Mouse (Mus musculus) lung, postnatal 25 days (tissue): ENCODE measurements around the gene Trpv3.
A peak's percentile ranks its signal among the peaks of the same experiment; 100 is the strongest.

Experiments
- DNase-seq: peaks from one replicate; pipeline ENCODE4 v3.0.0; 2022; ENCODE audit warnings: low spot score

Gene Trpv3

GRCm38 (mm10) chr11:73267267-73267666 is at the start of gene Trpv3:
Trpv3 (plus strand) TSS chr11:73267388.
- no peak for DNase-seq

DNA sequence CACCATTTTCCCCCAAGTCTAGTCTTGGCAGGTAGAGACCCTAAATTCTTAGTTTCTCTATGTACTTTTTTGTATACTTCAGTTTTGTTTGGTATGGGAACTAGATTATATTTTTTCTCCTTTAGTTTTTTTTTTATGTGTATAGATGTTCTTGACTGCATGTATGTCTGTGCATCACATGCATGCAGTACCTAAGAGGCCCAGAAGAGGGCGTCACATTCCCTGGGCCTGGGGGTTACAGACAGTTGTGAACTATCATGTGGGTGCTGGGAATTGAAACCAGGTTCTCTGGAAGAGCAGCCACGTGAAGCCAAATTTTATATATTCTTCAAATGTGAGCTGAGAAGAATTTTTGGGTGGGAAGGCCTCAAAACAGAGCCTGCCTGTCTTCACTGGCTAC is 47.5 kb upstream of the Trpv3 start:
- no peak for DNase-seq

GRCm38 (mm10) chr11:73220651-73221050 is 46.5 kb upstream of the Trpv3 start:
- no peak for DNase-seq

DNA sequence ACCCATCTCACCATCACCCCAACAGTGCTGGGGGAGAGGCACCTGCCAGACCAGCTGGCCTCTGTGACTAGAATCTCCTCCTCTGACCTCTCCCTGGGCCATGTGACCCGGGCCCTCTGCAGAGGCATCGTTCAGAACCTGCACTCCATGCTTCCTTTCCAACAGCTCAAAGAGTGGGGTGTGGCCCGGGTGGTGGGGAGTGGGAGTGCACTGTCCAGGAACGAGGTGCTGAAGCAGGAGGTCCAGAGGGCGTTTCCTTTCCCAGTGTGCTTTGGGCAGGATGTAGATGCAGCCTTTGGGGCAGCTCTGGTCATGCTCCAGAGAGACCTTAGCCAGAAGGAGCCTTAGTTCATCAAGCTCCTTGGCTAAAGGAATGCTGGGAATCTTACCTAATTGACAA is 44.3 kb upstream of the Trpv3 start:
- no peak for DNase-seq

DNA sequence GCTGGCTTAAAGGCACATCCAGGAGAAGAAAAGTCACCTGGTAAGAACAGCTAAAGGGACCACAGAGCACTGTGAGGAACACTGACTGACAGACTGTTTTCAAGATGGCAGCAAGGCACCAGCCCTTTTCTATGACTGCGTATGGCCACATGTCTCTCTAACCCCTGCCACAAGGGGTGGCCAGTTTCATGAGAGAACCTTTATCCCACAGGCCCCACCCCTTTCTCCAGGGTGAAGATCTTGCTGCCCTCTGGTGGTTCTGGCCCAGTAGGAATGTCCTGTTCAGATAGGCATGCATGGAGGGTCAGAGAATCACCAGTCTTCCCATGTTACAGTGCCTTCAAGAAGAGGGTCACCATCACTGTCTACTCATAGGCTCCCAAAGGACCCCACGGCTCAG is 43.2 kb upstream of the Trpv3 start:
- peak; percentile 39 for DNase-seq

- no peak for DNase-seq
Observed at GRCm38 (mm10) chr11:73225856-73226255, 41.3 kb upstream of the Trpv3 start.

- no peak for DNase-seq
Observed at GRCm38 (mm10) chr11:73228881-73229280, 38.3 kb upstream of the Trpv3 start.

GRCm38 (mm10) chr11:73230081-73230480 is 37.1 kb upstream of the Trpv3 start:
- no peak for DNase-seq

DNA sequence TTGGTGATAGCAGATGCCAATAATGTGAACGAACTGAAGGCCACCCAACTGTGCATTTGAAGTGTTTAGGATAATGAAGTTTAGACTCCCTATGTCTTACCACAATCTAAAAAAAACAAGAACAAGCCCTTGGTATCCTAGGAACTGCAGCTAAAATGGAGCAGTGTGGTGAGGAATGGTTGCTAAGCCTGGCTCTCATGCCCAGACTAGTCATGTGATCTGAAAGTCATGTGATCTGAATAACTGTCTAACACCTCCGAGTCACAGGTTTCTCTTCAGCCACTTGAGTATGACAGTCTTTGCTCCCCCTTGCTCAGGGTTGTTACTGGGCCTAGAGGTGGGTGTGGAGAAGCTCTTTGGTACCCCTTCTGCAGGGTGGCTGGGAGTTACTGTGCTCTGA is 34.7 kb upstream of the Trpv3 start:
- DNase-seq, result no peak

- DNase-seq, result no peak
Observed at GRCm38 (mm10) chr11:73233992-73234391, 33.2 kb upstream of the Trpv3 start, which contains the start of gene Trpv1. Trpv1 (plus strand) TSS chr11:73234292.

- peak; percentile 6 for DNase-seq
Observed at GRCm38 (mm10) chr11:73235990-73236701, 31.0 kb upstream of the Trpv3 start.

GRCm38 (mm10) chr11:73236731-73237130 is 30.5 kb upstream of the Trpv3 start:
- DNase-seq, result no peak

GRCm38 (mm10) chr11:73242199-73242598 is 25.0 kb upstream of the Trpv3 start:
- no peak for DNase-seq

DNA sequence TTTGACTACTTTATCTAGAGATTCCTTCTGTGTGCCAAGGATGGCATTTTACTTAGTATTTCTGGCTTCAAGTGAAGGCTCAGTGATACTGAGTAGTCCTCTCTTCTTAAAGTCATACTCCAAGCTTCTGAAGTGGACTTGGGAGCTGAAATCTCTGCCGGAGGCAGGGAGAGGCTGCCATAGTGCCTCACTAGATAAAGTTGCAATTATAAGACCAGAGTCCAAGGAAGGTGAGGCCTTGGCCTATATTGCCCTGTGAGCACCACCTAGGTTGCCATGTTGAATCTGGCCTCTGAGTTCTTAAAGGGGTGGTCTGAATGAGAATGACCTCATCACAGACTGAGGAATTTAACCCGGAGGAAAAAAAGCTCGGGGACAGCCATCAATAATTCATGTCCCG is 24.4 kb upstream of the Trpv3 start:
- DNase-seq, result no peak

DNA sequence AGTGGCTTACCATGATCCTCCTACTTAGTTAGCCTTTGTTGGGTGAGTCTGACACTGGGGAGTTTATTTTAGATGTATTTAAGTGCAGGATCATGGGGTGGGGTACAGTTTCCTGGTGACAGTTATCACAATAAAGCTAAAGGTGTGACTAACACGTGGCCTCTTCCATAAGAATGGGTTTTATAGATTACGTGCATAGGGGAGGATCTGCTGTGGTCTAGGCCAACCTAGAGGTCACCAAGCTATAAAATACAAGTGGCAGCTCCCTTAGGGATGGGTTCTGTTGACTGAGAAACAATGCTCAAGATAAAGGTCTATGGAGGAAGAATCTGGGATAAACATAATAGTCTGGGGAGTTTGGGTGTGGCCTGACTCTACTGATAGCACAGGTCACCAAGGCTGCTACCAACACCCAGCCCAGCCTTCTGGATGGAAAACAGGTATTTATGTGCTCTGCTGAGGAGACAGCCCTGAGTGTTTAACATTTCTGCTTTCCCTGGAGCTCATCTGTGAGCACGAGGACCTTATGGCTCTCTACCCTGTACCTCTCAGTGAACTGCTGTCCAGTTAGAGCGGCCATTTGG is 9.7 kb upstream of the Trpv3 start:
- DNase-seq, result no peak

DNA sequence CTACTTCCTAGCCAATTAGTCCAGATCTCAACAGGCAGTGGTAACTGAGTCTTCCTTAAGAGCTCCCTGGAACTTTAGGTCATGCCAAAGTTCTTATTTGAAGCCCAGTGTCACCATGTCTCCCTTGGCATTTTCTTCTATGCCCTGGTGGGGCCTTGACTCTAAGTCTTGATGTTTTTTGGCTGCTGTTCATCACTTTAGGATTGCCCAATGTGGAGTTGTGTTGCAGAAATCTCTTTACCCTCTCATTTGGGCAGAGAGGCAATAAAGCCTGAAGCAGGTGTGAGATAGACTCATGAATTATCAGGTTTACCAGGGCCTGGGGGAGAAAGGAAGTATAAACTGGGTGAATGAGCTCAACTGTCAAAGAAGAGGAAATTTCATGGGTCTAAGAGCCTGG is 8.5 kb upstream of the Trpv3 start:
- no peak for DNase-seq

DNA sequence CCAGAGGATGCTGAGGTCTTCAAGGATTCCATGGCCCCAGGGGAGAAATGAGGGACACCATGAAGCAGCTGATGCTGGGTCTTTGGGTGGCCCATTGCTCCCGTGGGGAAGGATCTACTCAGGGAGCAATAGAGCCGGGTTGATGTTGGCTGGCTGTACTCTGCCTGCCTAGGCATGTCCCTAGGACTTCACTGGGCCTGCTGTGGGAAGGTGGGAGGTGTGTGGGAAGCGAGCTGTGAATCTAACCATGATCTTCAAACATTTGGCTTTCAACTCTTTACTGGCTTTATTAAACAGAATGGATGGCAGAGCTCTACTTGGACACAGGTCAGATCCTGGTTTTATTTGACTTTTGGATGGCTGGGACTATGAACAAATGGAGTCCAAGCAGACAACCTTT is 6.7 kb upstream of the Trpv3 start:
- no peak for DNase-seq

- no peak for DNase-seq
Observed at GRCm38 (mm10) chr11:73261385-73261784, 5.8 kb upstream of the Trpv3 start.

DNA sequence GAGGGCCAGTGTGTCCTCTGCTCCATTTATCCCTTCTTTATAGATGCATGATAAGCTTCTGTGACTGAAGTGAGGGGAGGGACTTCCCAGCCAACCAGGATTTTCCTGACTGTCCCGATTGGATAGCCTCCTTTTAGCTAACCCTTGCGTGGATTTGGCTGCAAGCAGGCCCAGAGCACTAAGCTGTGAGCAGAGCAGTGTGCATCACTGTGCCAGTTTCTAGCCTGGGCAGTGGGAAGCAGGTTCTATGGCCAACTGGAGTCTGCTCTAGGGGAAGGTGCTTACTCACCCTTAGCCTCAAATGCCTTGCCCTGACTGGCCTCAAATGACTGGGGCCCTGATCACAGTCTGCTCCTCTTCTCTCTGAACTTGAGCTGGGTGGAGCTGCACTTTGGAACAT is 7.6 kb downstream of the Trpv3 start:
- no peak for DNase-seq

DNA sequence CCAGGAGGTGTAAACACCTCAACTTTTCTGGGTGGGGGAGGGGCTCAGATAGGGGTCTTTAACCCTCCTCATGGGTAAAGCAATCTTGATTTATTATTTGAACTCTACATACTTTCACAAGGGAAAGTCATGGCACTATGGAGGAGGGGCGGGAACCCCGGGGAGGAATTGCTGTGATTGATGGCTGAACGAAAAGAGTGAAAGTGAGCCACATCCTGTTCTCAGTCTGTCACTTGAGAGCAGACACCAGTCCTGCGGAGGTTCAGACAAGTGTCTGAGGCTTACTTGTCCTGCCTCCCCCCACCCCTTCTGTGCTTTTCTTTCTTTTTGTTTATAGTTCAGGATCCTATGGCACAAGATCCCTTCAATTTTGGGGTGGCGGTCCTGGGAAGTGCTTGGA is 13.5 kb downstream of the Trpv3 start:
- DNase-seq, result no peak

- peak; percentile 29 for DNase-seq
Observed at GRCm38 (mm10) chr11:73281528-73282027, 14.4 kb downstream of the Trpv3 start.

GRCm38 (mm10) chr11:73283369-73283768 is 16.2 kb downstream of the Trpv3 start:
- peak; percentile 21 for DNase-seq

GRCm38 (mm10) chr11:73283926-73284325 is 16.7 kb downstream of the Trpv3 start:
- DNase-seq, result peak; percentile 3

DNA sequence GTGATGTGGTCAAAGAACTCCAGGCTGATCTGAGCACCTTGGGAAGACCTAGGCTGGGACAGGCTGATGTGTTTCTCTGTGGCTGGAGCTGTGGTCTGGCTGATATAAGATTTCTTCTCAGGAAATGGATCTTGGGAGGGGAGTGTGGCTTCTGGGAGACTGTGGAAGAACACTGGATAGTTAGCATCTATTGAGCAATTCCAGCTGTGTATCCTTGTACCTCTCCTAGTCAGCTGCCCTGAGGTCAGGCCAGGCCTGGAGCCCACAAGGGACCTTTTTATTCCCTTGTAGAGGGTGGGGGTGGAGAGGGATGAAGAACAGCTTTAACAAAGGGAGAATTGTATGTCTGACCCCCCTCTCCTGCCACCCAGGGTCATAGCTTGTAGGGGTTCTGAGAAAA is 17.2 kb downstream of the Trpv3 start:
- peak; percentile 7 for DNase-seq
